Mouse (Mus musculus): ENCODE measurements around the gene Gm4724. TPM values are rescaled to one million over a fixed set of nuclear protein-coding genes. Genes with fewer than 3 reads are reported as not detected.
"Not testable (repeated sequence)": the region's sequence is repeated elsewhere in the genome, so short reads cannot be mapped to it uniquely, and the experiment has no call there.

Gene Gm4724
- polyA plus RNA-seq (2014; fragmentation: Nextera tagmentation; extraction: Ambion mirVana), result 21.7 and 29.3 TPM in 2 replicates

DNA sequence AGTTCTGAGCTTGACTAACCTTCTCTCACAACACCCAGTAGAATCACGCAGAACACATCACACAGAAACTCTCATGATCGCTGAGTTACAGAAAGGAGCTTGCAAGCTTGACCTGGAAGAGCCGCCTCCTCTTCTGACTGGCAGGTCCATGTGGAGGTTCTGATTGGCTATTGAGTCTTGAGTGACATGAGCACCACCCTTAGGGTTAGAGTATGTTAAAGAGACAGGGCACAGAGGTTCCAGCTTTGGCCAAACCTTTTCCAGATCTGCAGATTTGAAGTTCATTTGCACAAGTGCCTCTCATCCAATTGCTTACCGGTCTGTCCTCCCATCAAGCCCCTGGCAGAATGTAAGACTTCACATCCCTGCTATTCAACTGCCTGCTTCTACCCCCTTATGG lies at the start of gene Gm4724:
Gene Gm4724, minus strand, starts transcription at position 101 of the 400 bp plus-strand sequence.
- not testable (repeated sequence) for H3K9me3 ChIP-seq (ENCODE audit: control insufficient read depth, low read length); H3K9ac ChIP-seq (ENCODE audit: low read length); H3K27ac ChIP-seq (ENCODE audit: low read depth, low read length); H3K4me2 ChIP-seq (ENCODE audit: low read depth, low read length, severe bottlenecking); H3K4me3 ChIP-seq (ENCODE audit: low read depth, low read length); H3K4me1 ChIP-seq (replicated peaks; ENCODE audit: control insufficient read depth, insufficient read depth, low read length); H3K27me3 ChIP-seq (ENCODE audit: control insufficient read depth, insufficient read depth, low read length); H3K36me3 ChIP-seq (ENCODE audit: control insufficient read depth, insufficient read depth, low read length); DNase-seq (ENCODE audit: low spot score); ATAC-seq (replicated peaks; ENCODE audit: low FRiP score)
- WGBS, result no CpG with 5 or more reads among the region's 4 CpGs

DNA sequence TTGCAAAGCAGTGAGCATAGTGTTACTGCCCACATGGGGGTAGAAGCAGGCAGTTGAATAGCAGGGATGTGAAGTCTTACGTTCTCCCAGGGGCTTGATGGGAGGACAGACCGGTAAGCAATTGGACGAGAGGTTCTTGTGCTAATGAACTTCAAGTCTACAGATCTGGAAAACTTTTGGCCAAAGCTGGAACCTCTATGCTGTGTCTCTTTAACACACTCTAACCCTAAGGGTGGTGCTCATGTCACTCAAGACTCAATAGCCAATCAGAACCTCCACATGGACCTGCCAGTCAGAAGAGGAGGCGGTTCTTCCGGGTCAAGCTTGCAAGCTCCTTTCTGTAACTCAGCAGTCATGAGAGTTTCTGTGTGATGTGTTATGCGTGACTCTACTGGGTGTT lies 34.1 kb upstream of the Gm4724 start, which contains the start of gene Zfp965:
Gene Zfp965, plus strand, starts transcription at position 301 of the 400 bp plus-strand sequence.
- not testable (repeated sequence) for ATAC-seq (replicated peaks; ENCODE audit: low FRiP score); H3K36me3 ChIP-seq (ENCODE audit: control insufficient read depth, insufficient read depth, low read length); H3K9ac ChIP-seq (ENCODE audit: low read length); H3K4me1 ChIP-seq (replicated peaks; ENCODE audit: control insufficient read depth, insufficient read depth, low read length); H3K4me2 ChIP-seq (ENCODE audit: low read depth, low read length, severe bottlenecking); DNase-seq (ENCODE audit: low spot score); H3K27ac ChIP-seq (ENCODE audit: low read depth, low read length); H3K27me3 ChIP-seq (ENCODE audit: control insufficient read depth, insufficient read depth, low read length); H3K4me3 ChIP-seq (ENCODE audit: low read depth, low read length); H3K9me3 ChIP-seq (ENCODE audit: control insufficient read depth, low read length)
- no CpG with 5 or more reads among the region's 6 CpGs for WGBS

Other genes with a start within 250 kb of the Gm4724 start
- 4.0 and 9.1 TPM in 2 replicates for gene Gm14391, start 228.9 kb downstream of the Gm4724 start, polyA plus RNA-seq (2014; fragmentation: Nextera tagmentation; extraction: Ambion mirVana)
- gene Gm14440, start 160.7 kb downstream of the Gm4724 start, polyA plus RNA-seq (2014; fragmentation: Nextera tagmentation; extraction: Ambion mirVana), result 1.6 and 7.9 TPM in 2 replicates
- 22.9 and 26.6 TPM in 2 replicates for gene Gm4631, start 97.6 kb downstream of the Gm4724 start, polyA plus RNA-seq (2014; fragmentation: Nextera tagmentation; extraction: Ambion mirVana)
- 6.1 and 6.8 TPM in 2 replicates for gene Zfp968, start 63.4 kb downstream of the Gm4724 start, polyA plus RNA-seq (2014; fragmentation: Nextera tagmentation; extraction: Ambion mirVana)
- 7.2 and 7.4 TPM in 2 replicates for gene Zfp965, start 34.2 kb upstream of the Gm4724 start, polyA plus RNA-seq (2014; fragmentation: Nextera tagmentation; extraction: Ambion mirVana)
- gene Gm11007, start 208.2 kb upstream of the Gm4724 start, polyA plus RNA-seq (2014; fragmentation: Nextera tagmentation; extraction: Ambion mirVana), result not detected in 2 replicates